ENCODE assay signal across 16 mouse cellular contexts in genomic region chr5:134686541-134686940, GRCm38 (mm10).
"Had no signal": no experiment of that assay in that cellular context is flagged by ENCODE, and none has a peak within 500 bp of the region (broad histone marks: within the 10 kb centered on the region; RNA-seq: fewer than 3 reads in every experiment).

No protein-coding gene starts in this region.

- DNase-seq: kidney, adult 18-20 months; kidney, adult 9 months; kidney, postnatal 14 days; kidney, postnatal 4 days; left cerebral cortex, postnatal 4 days; liver, postnatal 0 days; lung, embryonic 14.5 days; retina, postnatal 1 day; thymus, adult 18-20 months; thymus, postnatal 36 days had no signal

- H3K27me3 ChIP-seq: limb, embryonic 12.5 days had no signal

- ATAC-seq: liver, postnatal 0 days; lung, postnatal 0 days had no signal

- H3K9ac ChIP-seq: limb, embryonic 12.5 days; limb, embryonic 15.5 days; liver, embryonic 14.5 days; liver, postnatal 0 days; lung, embryonic 14.5 days had no signal

- H3K9me3 ChIP-seq: limb, embryonic 12.5 days; limb, embryonic 15.5 days had no signal

- H3K27ac ChIP-seq: limb, embryonic 12.5 days; limb, embryonic 15.5 days; liver, embryonic 14.5 days; macrophage had no signal

- H3K4me2 ChIP-seq: liver, embryonic 11.5 days had no signal
